Mouse (Mus musculus): ENCODE data around the gene Chic2. TPM values are rescaled to one million over a fixed set of nuclear protein-coding genes. Genes with fewer than 3 reads are reported as not detected.

Chic2 gene
- polyA plus RNA-seq, 1 experiment: 12.7 TPM

DNA sequence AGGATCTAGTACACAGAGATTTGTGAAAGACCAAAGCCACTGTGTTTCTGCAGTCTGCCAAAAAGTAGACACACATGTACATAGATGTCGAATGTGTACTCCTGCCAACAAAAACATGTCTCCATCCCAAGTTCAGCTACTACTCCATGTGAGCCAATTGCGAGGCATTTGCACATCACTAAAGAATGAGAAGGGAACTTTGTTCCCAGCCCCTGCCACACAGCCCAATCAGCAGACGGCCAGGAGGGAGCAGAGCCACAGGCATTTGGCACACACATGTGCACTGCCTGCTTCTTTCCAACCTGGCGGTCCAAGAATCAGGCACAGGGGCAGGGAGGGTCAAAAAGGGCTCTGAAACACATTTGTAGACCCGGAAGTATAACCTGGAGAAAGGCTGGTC lies 81.8 kb downstream of the Chic2 start:
- no peaks in the 10 kb centered on the region for H3K27me3 ChIP-seq (ENCODE audit: control insufficient read depth, insufficient read depth, low read length)
- WGBS: 85% methylated on average over 5 of the region's 5 CpGs
- TF ChIP-seq POLR2A (IDR thresholded peaks at IDR 0.05; ENCODE audit: control insufficient read depth, extremely low read depth, insufficient read depth, low read length, poor library complexity) (no peak), CTCF (IDR thresholded peaks at IDR 0.05; ENCODE audit: borderline replicate concordance, control insufficient read depth, extremely low read depth, insufficient read depth, low read length, poor library complexity) (no peak)
- no peaks in the 10 kb centered on the region for H3K4me1 ChIP-seq (replicated peaks; ENCODE audit: control insufficient read depth, insufficient read depth, low read length)
- H3K4me3 ChIP-seq (ENCODE audit: control insufficient read depth, insufficient read depth, low read length): no peak overlapping the region
- DNase-seq: no peak
- H3K27ac ChIP-seq (ENCODE audit: control insufficient read depth, insufficient read depth, low read length): no peak overlapping the region
- H3K36me3 ChIP-seq (ENCODE audit: control insufficient read depth, insufficient read depth, low read length): no peaks in the 10 kb centered on the region

DNA sequence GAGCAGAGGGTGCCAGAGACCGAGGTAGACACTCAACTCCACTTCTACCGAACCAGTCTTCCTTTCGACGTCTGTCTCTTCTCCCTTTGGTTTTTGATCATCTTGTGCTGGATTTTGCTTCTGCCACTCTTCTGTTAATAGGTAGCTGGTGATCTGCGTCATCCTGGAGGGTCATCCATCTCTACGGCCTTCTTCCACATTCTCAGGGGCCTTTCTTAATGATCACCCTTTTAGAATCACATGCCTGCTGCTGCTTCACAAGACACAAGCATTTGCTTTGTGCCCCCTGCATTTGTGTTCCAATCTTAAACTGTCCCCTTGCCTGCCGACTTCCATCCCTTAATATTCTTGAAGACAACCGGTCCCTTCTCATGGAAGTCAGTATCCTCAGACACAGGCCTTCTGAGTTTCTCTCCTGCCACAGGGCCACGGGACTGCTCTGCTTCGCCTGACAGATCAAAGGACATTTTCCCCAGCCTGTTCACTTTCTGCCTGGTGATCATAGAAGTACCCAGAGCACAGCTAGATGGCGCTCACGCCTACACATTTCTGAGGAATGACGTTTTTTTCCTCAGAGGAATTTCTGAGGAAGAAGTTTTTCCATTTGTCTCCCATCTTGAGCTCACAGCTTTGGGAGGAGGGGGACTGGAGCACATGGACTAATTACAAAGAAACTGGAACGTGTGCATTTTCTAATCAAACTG lies 83.6 kb downstream of the Chic2 start:
- Histone ChIP-seq H3K27me3 (ENCODE audit: control insufficient read depth, insufficient read depth, low read length) (no peaks in the 10 kb centered on the region), H3K4me1 (replicated peaks; ENCODE audit: control insufficient read depth, insufficient read depth, low read length) (no peaks in the 10 kb centered on the region), H3K4me3 (ENCODE audit: control insufficient read depth, insufficient read depth, low read length) (no peak overlapping the region), H3K36me3 (ENCODE audit: control insufficient read depth, insufficient read depth, low read length) (no peaks in the 10 kb centered on the region), H3K27ac (ENCODE audit: control insufficient read depth, insufficient read depth, low read length) (no peak overlapping the region)
- 37% methylated on average over 14 of the region's 14 CpGs for WGBS
- peak; percentile 23 for DNase-seq
- TF ChIP-seq POLR2A (IDR thresholded peaks at IDR 0.05; ENCODE audit: control insufficient read depth, extremely low read depth, insufficient read depth, low read length, poor library complexity) (no peak), CTCF (IDR thresholded peaks at IDR 0.05; ENCODE audit: borderline replicate concordance, control insufficient read depth, extremely low read depth, insufficient read depth, low read length, poor library complexity) (no peak)

DNA sequence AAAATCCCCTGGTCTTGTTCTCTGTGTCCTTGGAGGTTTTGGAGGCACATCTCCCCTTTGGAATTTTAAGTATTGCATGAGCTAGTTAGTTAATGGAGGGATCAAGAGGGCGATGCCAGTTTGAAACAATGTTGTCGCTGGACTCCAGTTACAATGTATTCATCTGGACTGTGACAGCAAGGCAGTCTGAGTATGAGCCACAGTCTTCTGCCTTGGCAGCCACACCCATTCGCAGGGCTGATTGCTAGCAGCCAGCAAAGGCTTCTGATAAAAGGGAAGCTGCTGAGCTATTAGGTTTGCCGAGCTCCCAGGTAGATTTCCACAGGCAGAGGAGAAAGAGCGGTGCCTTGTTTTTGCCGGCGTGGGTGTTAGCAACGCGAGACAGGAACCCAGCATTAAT lies 84.3 kb downstream of the Chic2 start:
- no peaks in the 10 kb centered on the region for H3K4me1 ChIP-seq (replicated peaks; ENCODE audit: control insufficient read depth, insufficient read depth, low read length)
- H3K27ac ChIP-seq (ENCODE audit: control insufficient read depth, insufficient read depth, low read length): no peak overlapping the region
- TF ChIP-seq CTCF (IDR thresholded peaks at IDR 0.05; ENCODE audit: borderline replicate concordance, control insufficient read depth, extremely low read depth, insufficient read depth, low read length, poor library complexity) (no peak), POLR2A (IDR thresholded peaks at IDR 0.05; ENCODE audit: control insufficient read depth, extremely low read depth, insufficient read depth, low read length, poor library complexity) (no peak)
- H3K4me3 ChIP-seq (ENCODE audit: control insufficient read depth, insufficient read depth, low read length): no peak overlapping the region
- no peaks in the 10 kb centered on the region for H3K36me3 ChIP-seq (ENCODE audit: control insufficient read depth, insufficient read depth, low read length)
- 62% methylated on average over 9 of the region's 9 CpGs for WGBS
- no peaks in the 10 kb centered on the region for H3K27me3 ChIP-seq (ENCODE audit: control insufficient read depth, insufficient read depth, low read length)
- no peak for DNase-seq

DNA sequence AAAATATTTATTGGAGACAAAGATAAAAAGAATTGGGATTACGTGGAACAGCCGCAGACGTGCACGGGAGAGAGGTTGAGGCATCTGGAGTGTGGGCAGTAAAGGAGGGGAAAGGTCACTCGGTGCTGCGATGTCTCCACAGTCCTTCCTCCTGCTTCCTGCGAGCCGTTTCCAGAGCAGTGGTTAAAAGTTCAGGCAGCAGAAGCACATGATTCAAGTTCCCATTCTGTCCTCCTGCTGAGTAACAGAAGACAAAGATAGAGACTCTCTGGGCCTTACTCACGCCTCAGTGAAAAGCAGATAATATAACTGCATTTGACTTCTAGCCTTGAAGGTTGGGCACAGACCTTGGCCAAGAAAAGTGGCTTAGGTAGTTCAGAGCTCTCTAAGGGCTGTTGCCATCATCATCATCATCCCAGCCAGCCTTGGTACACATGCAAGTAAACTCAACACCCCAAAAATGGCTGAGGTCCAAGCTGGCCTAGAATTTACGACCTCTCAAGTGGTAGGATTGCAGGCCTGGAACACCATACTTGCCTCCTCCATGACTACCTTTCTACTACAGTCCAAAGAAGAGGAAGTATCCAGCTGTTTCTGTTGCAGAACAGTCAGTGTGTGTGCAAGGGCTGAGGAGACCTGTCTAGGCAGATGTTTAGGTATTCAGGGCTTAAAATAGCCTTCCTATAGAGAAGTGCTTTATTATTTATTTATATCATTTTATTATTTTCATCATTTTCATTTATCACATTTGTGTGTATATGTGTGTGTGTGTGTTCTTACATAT lies 87.1 kb downstream of the Chic2 start:
- no peak for DNase-seq
- H3K27ac ChIP-seq (ENCODE audit: control insufficient read depth, insufficient read depth, low read length): no peak overlapping the region
- 56% methylated on average over 10 of the region's 10 CpGs for WGBS
- TF ChIP-seq POLR2A (IDR thresholded peaks at IDR 0.05; ENCODE audit: control insufficient read depth, extremely low read depth, insufficient read depth, low read length, poor library complexity): no peak
- TF ChIP-seq CTCF (IDR thresholded peaks at IDR 0.05; ENCODE audit: borderline replicate concordance, control insufficient read depth, extremely low read depth, insufficient read depth, low read length, poor library complexity): no peak
- no peaks in the 10 kb centered on the region for H3K36me3 ChIP-seq (ENCODE audit: control insufficient read depth, insufficient read depth, low read length)
- no peaks in the 10 kb centered on the region for H3K27me3 ChIP-seq (ENCODE audit: control insufficient read depth, insufficient read depth, low read length)
- no peaks in the 10 kb centered on the region for H3K4me1 ChIP-seq (replicated peaks; ENCODE audit: control insufficient read depth, insufficient read depth, low read length)
- no peak overlapping the region for H3K4me3 ChIP-seq (ENCODE audit: control insufficient read depth, insufficient read depth, low read length)

DNA sequence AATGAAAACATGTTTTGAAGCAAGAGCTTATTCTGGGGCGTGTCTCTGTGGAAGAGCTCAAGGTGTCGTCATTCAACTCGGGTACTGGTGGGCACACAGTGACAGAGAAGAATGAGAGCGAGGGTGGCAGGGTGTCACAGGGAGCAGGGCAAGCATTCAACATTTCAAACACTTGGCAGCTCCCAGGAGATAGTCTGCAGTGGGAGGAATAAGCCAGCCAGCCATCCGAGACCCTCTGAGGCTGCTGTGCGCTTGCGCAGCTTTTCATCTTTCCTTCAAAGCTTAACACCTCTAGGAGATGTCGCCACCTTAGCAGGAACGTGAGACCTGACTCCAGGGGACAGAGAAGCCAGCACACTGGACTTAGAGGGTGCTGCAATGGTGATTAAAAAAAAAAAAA lies 88.2 kb downstream of the Chic2 start:
- H3K27me3 ChIP-seq (ENCODE audit: control insufficient read depth, insufficient read depth, low read length): no peaks in the 10 kb centered on the region
- 65% methylated on average over 9 of the region's 9 CpGs for WGBS
- H3K36me3 ChIP-seq (ENCODE audit: control insufficient read depth, insufficient read depth, low read length): no peaks in the 10 kb centered on the region
- H3K4me3 ChIP-seq (ENCODE audit: control insufficient read depth, insufficient read depth, low read length): no peak overlapping the region
- no peaks in the 10 kb centered on the region for H3K4me1 ChIP-seq (replicated peaks; ENCODE audit: control insufficient read depth, insufficient read depth, low read length)
- no peak overlapping the region for H3K27ac ChIP-seq (ENCODE audit: control insufficient read depth, insufficient read depth, low read length)
- DNase-seq: no peak
- no peak for TF ChIP-seq CTCF (IDR thresholded peaks at IDR 0.05; ENCODE audit: borderline replicate concordance, control insufficient read depth, extremely low read depth, insufficient read depth, low read length, poor library complexity)
- no peak for TF ChIP-seq POLR2A (IDR thresholded peaks at IDR 0.05; ENCODE audit: control insufficient read depth, extremely low read depth, insufficient read depth, low read length, poor library complexity)

DNA sequence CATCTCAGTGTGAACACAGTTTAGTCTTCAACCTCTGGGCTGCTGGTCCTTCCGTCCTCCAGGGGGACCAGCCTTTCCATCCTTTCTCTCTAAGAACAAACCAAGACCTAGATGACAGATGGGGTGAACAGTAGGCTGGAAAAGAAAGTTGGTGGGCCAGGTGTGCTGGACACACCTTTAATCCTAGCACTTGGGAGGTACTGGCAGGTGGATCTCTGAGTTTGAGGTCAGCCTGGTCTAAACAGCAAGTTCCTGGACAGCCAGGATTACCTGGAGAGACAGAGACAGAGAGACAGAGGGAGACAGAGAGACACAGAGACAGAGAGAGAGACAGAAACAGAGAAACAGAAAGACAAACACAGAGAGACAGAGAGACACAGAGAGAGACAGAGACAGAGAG lies 89.0 kb downstream of the Chic2 start:
- 89% methylated on average over 1 of the region's 1 CpGs for WGBS

More for the DNA sequence above, 89.0 kb downstream of the Chic2 start:
- Histone ChIP-seq H3K27ac (ENCODE audit: control insufficient read depth, insufficient read depth, low read length) (no peak overlapping the region), H3K4me3 (ENCODE audit: control insufficient read depth, insufficient read depth, low read length) (no peak overlapping the region), H3K4me1 (replicated peaks; ENCODE audit: control insufficient read depth, insufficient read depth, low read length) (no peaks in the 10 kb centered on the region), H3K36me3 (ENCODE audit: control insufficient read depth, insufficient read depth, low read length) (no peaks in the 10 kb centered on the region), H3K27me3 (ENCODE audit: control insufficient read depth, insufficient read depth, low read length) (no peaks in the 10 kb centered on the region)
- no peak for DNase-seq
- TF ChIP-seq POLR2A (IDR thresholded peaks at IDR 0.05; ENCODE audit: control insufficient read depth, extremely low read depth, insufficient read depth, low read length, poor library complexity) (no peak), CTCF (IDR thresholded peaks at IDR 0.05; ENCODE audit: borderline replicate concordance, control insufficient read depth, extremely low read depth, insufficient read depth, low read length, poor library complexity) (no peak)
